Mouse (Mus musculus): ENCODE results near the gene Nt5c1a.
"Not testable (repeated sequence)": the region's sequence is repeated elsewhere in the genome, so short reads cannot be mapped to it uniquely, and the experiment has no call there.

Gene Nt5c1a

GRCm38 (mm10) chr4:123201186-123202093 is at the start of gene Nt5c1a:
Gene Nt5c1a (plus strand): TSS chr4:123201504.
- peak in 1 of 2 experiments; percentile 11 for DNase-seq

- no peak for DNase-seq
Observed at GRCm38 (mm10) chr4:123152003-123152402, 49.3 kb upstream of the Nt5c1a start.

GRCm38 (mm10) chr4:123152976-123153375 is 48.3 kb upstream of the Nt5c1a start:
- DNase-seq: no peak

- DNase-seq: peak in 1 of 2 experiments; percentile 6
Observed at GRCm38 (mm10) chr4:123155004-123155403, 46.3 kb upstream of the Nt5c1a start.

- DNase-seq: no peak
Observed at GRCm38 (mm10) chr4:123155427-123155826, 45.9 kb upstream of the Nt5c1a start.

GRCm38 (mm10) chr4:123155840-123156239 is 45.5 kb upstream of the Nt5c1a start:
- DNase-seq: no peak

GRCm38 (mm10) chr4:123160571-123160970 is 40.7 kb upstream of the Nt5c1a start:
- no peak for DNase-seq

- not testable (repeated sequence) for DNase-seq
Observed at GRCm38 (mm10) chr4:123161251-123161650, 40.1 kb upstream of the Nt5c1a start.

GRCm38 (mm10) chr4:123162305-123162917 is 38.9 kb upstream of the Nt5c1a start:
- DNase-seq: no peak

- DNase-seq: no peak
Observed at GRCm38 (mm10) chr4:123164157-123164556, 37.1 kb upstream of the Nt5c1a start.

GRCm38 (mm10) chr4:123171811-123172210 is 29.5 kb upstream of the Nt5c1a start:
- DNase-seq: no peak

GRCm38 (mm10) chr4:123182328-123183238 is 18.7 kb upstream of the Nt5c1a start, which contains the start of gene Hpcal4:
Gene Hpcal4 (plus strand): TSS chr4:123183227.
- DNase-seq: peak in 1 of 2 experiments; percentile 24

GRCm38 (mm10) chr4:123183239-123184056 is 17.9 kb upstream of the Nt5c1a start:
- DNase-seq: peak; percentile 70 to 71

- DNase-seq: no peak
Observed at GRCm38 (mm10) chr4:123184816-123185215, 16.5 kb upstream of the Nt5c1a start.

GRCm38 (mm10) chr4:123192336-123192735 is 9.0 kb upstream of the Nt5c1a start:
- DNase-seq: no peak

- no peak for DNase-seq
Observed at GRCm38 (mm10) chr4:123193791-123194190, 7.5 kb upstream of the Nt5c1a start.

- DNase-seq: no peak
Observed at GRCm38 (mm10) chr4:123196695-123197094, 4.6 kb upstream of the Nt5c1a start.

GRCm38 (mm10) chr4:123200771-123201185 is 526 bp upstream of the Nt5c1a start:
- DNase-seq: peak in 1 of 2 experiments; percentile 71

- DNase-seq: no peak
Observed at GRCm38 (mm10) chr4:123202094-123202420, 753 bp downstream of the Nt5c1a start.

- DNase-seq: no peak
Observed at GRCm38 (mm10) chr4:123207337-123207736, 6.0 kb downstream of the Nt5c1a start.

GRCm38 (mm10) chr4:123210996-123211395 is 9.7 kb downstream of the Nt5c1a start:
- no peak for DNase-seq

GRCm38 (mm10) chr4:123211453-123211852 is 10.1 kb downstream of the Nt5c1a start:
- DNase-seq: no peak

All from lung, postnatal 4 days (tissue).